Mouse (Mus musculus): ENCODE data around the gene Olfr823.
"Not testable (repeated sequence)": the region's sequence is repeated elsewhere in the genome, so short reads cannot be mapped to it uniquely, and the experiment has no call there.

The Olfr823 gene

DNA sequence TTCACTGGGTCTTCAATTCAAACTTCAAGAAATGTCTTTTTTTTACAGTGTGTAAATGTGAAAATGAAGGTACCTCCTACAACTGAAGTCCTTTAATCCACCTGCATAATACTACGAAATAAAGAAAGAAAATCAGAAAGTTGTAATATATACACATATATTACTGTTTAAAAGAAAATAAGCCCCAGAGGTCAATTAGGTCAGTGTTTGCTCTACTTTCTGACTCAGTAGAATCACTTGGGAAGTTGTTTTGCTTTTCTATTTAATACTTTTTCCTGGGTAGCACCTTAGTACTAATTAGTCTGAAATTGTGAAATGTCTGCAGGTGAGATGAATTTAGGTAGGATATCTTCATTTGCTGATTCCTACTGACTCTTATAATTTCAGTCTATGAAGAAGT lies at the start of gene Olfr823:
Gene Olfr823, minus strand, starts transcription at position 101 of the 400 bp plus-strand sequence.
- DNase-seq (ENCODE audit: inconsistent age in 2 of 2, low spot score in 1 of 2) = not testable (repeated sequence)

DNA sequence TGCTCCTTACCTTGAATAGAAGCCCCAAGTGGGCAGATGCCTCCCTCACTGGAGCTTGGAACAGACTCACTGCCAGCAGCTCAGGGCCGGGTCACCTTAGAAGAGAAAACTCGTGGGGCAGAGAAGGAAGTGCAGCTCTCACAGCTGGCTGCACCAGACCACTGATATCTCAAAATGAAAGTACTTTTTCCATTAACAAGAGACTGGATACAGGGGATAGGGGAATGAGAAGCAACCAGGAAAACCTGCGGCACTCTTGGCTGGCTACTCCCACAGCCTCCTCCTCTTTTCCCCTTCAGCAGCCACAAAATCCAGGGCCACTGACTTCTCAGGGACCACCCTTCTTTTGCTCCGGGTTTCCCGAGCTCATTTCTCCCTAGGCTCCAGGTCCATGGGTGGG lies 28.9 kb upstream of the Olfr823 start:
- DNase-seq (ENCODE audit: inconsistent age in 2 of 2, low spot score in 1 of 2) = no peak

DNA sequence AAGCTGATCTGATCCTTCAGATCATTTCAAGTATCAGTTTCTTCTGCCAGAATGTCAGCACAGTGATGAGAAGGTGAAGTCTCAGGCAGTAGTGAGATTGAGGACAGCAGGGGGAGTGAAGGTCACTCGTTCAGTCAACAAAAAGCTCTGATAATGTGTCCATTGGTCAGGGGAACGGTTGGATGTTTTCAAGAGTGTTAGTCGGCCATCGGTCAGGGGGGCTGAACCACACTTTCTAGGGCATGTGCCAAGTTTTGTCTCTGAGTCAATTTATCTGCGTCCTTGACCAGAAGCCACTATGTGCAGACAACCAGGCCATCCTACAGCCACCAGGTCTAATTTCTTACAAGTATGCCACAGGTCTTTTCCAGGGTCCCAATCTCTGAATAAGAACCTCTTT lies 27.3 kb upstream of the Olfr823 start:
- DNase-seq (ENCODE audit: inconsistent age in 2 of 2, low spot score in 1 of 2) = peak; percentile 72 to 86

DNA sequence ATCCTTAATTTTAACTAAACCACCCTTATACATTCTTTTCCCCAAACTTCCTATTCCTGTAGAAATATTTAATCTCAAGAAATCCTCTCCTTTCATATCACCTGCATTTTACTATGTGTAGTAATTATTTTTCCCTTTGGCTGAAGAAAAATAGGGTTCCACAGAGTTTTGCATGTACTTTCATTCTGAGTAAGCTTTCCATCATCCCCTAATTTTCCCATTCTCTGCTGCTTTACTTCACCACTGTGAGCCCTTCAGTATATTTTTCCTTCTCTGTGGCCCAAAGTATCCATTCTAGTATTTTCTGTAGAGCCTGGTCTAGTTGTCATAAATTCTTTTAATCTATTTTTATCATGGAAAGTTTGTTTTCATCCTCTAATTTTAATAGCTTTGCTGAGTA lies 19.6 kb upstream of the Olfr823 start:
- DNase-seq (ENCODE audit: inconsistent age in 2 of 2, low spot score in 1 of 2) = no peak

DNA sequence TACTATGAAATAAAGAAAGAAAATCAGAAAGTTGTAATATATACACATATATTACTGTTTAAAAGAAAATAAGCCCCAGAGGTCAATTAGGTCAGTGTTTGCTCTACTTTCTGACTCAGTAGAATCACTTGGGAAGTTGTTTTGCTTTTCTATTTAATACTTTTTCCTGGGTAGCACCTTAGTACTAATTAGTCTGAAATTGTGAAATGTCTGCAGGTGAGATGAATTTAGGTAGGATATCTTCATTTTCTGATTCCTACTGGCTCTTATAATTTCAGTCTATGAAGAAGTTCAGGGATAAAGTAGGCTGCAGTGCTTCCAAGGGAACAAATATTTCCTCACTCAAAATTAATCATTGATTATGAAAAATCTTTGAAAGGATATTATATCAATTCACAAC lies 14.7 kb upstream of the Olfr823 start, which contains the start of gene Olfr824:
Gene Olfr824, minus strand, starts transcription at position 101 of the 400 bp plus-strand sequence.
- not testable (repeated sequence) for DNase-seq (ENCODE audit: inconsistent age in 2 of 2, low spot score in 1 of 2)

DNA sequence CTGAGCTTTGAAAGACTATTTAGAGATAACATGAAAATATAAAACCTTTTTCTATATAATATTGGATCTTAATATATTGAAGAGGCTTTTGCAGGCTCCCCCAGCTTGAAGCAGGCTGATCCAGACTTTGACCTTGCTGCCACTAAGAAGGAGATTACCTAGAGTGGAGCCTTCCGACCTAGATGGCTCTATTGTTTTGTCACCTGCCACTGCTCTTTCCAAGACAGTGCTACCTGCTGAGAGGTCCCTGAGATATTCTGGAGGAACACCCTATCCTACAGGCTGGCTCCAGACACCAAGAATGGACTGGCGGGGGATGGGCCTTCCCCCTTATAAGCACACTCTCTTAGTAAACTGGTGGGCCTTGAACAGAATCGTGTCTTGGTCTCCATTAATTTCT lies 862 bp upstream of the Olfr823 start:
- not testable (repeated sequence) for DNase-seq (ENCODE audit: inconsistent age in 2 of 2, low spot score in 1 of 2)

DNA sequence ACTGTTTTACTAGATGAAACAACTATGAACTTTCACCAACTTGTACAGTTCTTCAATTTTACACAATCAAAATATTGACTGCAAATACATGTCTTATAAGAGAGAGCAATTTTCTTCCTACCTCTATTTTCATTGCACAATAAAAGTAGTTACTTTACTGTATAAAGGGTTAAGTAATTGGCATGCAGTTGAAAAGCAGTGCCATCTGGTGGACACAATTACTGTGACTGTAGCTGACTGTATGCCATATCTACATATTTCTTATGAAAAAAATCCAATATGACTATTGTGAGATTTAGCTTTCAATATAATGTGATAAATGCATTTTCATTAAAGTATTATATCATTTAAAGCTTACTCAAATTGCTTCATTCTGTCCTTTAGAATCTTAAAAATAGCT lies 19.1 kb downstream of the Olfr823 start:
- no peak for DNase-seq (ENCODE audit: inconsistent age in 2 of 2, low spot score in 1 of 2)

DNA sequence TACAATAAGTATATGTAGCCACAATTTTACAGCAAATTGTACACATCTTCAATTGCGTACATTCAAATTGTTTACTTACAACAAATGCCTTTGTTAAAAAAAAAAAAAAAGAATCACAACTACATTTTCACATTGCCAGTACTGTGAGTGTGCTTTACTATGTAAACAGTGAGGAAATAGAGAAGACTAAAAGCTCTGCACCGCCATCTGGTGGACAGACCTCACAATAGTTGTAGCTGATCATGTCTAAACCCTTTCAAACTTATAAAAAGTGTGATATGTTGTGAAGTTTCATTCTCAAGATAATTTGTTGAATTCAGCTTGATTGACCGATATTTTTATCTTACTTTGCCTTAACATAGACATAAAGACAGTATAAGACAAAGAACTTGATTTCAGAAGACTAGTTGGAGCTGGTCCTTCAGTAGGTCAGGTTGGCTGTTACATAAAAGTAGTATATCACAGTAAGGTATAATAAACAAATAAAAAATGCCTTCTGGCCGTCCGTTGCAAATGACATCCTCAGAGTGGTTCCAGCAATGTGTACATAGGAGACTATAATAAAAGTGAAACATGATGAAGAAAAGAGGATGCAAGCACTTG lies 22.2 kb downstream of the Olfr823 start:
- peak; percentile 32 to 77 for DNase-seq (ENCODE audit: inconsistent age in 2 of 2, low spot score in 1 of 2)

DNA sequence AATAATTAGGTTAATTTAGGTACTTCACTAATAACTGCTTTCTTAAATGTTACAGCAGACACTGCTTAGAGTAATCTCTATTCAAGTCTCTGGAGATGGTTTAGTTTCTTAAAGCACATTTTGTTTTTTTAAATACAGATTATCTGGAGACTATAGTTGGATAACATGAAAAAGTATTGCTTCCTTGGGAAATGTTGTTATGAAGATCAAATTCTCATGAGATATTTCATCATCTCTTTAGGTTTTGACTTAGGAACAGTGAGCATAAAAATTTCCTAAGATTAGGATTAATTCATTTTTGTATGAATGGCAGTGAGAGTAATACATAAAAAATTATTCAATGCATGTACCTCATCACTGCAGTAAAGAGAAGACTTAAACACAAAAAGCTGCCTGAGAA lies 44.3 kb downstream of the Olfr823 start, which contains the start of gene Olfr822:
Gene Olfr822, plus strand, starts transcription at position 301 of the 400 bp plus-strand sequence.
- no peak for DNase-seq (ENCODE audit: inconsistent age in 2 of 2, low spot score in 1 of 2)

Data from adrenal gland, adult (tissue).